Mouse (Mus musculus) adrenal gland, postnatal 10 days (tissue): ENCODE measurements around the gene Tubgcp2. TPM values are rescaled to one million over a fixed set of nuclear protein-coding genes. Genes with fewer than 3 reads are reported as not detected.

ENCODE experiments used
- DNase-seq: peaks from one replicate; pipeline ENCODE4 v3.0.0; 2021; ENCODE audit warnings: mixed read lengths
- microRNA-seq: library from miRNA; unstranded; fragments of <30 nt; microRNA quantifications from one replicate; pipeline ENCODE4 v1.2.0, GENCODE M21; 2021
- total RNA-seq, 2 experiments: library from RNA; stranded (reverse); gene quantifications; 2 replicates each; pipeline ENCODE4 v1.2.3; 2021

The Tubgcp2 gene
- total RNA-seq, 2 experiments from 2014 or later, result 32.7 to 37.4 TPM

- DNase-seq, result peak; percentile 74
These were observed 86.0 kb downstream of the Tubgcp2 start for GRCm38 (mm10) chr7:139950283-139950971.

- peak; percentile 73 for DNase-seq
These were observed 86.6 kb downstream of the Tubgcp2 start for GRCm38 (mm10) chr7:139949893-139950282.

- DNase-seq, result no peak
These were observed 90.4 kb downstream of the Tubgcp2 start for GRCm38 (mm10) chr7:139946032-139946431.

Small RNA genes within 50 kb of the gene (microRNA-seq; reads per million reads assigned to microRNA genes)
- 55.4 reads per million, percentile 37 among the genes with 10 or more reads in this experiment for gene Mir202
- gene Mir7062, result not detected
- 1.4 reads per million for gene mmu-mir-7686

Other genes starting within 250 kb of the Tubgcp2 start
- gene Adgra1, start 202.5 kb downstream of the Tubgcp2 start, total RNA-seq, result 1 to 10 TPM; 2.4 to 3.9 TPM
- under 1 TPM; 0.42 to 0.55 TPM for gene Kndc1, start 142.0 kb downstream of the Tubgcp2 start, total RNA-seq
- under 1 TPM in 1 of 2 experiments, not detected in 1; 0.24 TPM for gene Utf1, start 92.9 kb downstream of the Tubgcp2 start, total RNA-seq
- under 1 TPM in 1 of 2 experiments, not detected in 1; 0.39 TPM for gene 6430531B16Rik, start 57.9 kb downstream of the Tubgcp2 start, total RNA-seq
- gene Adam8, start 44.1 kb downstream of the Tubgcp2 start, total RNA-seq, result 1 to 10 TPM; 1.9 to 2.9 TPM
- gene Zfp511, start 278 bp downstream of the Tubgcp2 start, total RNA-seq, result 10 to 100 TPM; 14.0 to 18.1 TPM
- gene Msx3, start 12.4 kb upstream of the Tubgcp2 start, total RNA-seq, result not detected
- 1 to 10 TPM; 4.9 to 6.6 TPM for gene Caly, start 45.9 kb upstream of the Tubgcp2 start, total RNA-seq
- not detected for gene Prap1, start 56.7 kb upstream of the Tubgcp2 start, total RNA-seq
- 10 to 100 TPM; 82.5 to 99.0 TPM for gene Fuom, start 65.8 kb upstream of the Tubgcp2 start, total RNA-seq
- 10 to 100 TPM; 21.2 to 25.1 TPM for gene Paox, start 79.1 kb upstream of the Tubgcp2 start, total RNA-seq
- 100 to 1,000 TPM; 600 to 610 TPM for gene Echs1, start 79.8 kb upstream of the Tubgcp2 start, total RNA-seq
- gene Mtg1, start 100.9 kb upstream of the Tubgcp2 start, total RNA-seq, result 10 to 100 TPM; 42.0 to 45.9 TPM
- 1 to 10 TPM; 1.7 to 2.0 TPM for gene Sprn, start 118.2 kb upstream of the Tubgcp2 start, total RNA-seq
- gene Olfr522, start 128.1 kb upstream of the Tubgcp2 start, total RNA-seq, result not detected
- not detected for gene Olfr523, start 136.5 kb upstream of the Tubgcp2 start, total RNA-seq
- gene Olfr524, start 169.3 kb upstream of the Tubgcp2 start, total RNA-seq, result not detected
- under 1 TPM in 1 of 2 experiments, not detected in 1; 0.12 TPM for gene Cd163l1, start 181.6 kb upstream of the Tubgcp2 start, total RNA-seq
- gene 5830411N06Rik, start 210.6 kb upstream of the Tubgcp2 start, total RNA-seq, result not detected